Mouse (Mus musculus) CD4-positive helper T cell, adult 2 months (primary cell): ENCODE results near the gene AI182371.

Source experiments
- DNase-seq: peaks from one replicate; pipeline ENCODE4 v3.0.0-alpha.2; 2012; ENCODE audit warnings: low read depth, missing footprints, low spot score

AI182371 gene

GRCm38 (mm10) chr2:35070275-35070674 lies 31.1 kb downstream of the AI182371 start:
- no peak for DNase-seq

GRCm38 (mm10) chr2:35069124-35069523 lies 32.2 kb downstream of the AI182371 start:
- no peak for DNase-seq

DNA sequence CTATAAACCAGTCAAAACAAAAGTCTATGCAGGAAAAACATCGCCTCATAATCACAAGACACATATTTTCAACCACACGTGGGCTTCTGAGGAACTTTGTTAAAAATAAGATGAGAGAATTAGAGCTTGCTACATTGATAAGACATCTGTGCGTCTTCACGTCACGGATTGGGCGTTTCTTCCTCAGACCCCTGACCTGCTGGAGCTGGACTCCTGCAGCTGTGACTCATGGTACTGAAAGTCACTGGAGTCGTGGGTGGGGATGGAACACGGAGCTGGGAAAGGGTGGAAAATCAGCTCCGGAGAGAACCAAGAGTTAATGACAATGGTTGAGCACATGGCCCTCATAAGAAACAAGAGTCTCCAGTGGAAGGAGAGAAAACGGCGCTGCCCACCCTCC lies 34.2 kb downstream of the AI182371 start:
- no peak for DNase-seq

DNA sequence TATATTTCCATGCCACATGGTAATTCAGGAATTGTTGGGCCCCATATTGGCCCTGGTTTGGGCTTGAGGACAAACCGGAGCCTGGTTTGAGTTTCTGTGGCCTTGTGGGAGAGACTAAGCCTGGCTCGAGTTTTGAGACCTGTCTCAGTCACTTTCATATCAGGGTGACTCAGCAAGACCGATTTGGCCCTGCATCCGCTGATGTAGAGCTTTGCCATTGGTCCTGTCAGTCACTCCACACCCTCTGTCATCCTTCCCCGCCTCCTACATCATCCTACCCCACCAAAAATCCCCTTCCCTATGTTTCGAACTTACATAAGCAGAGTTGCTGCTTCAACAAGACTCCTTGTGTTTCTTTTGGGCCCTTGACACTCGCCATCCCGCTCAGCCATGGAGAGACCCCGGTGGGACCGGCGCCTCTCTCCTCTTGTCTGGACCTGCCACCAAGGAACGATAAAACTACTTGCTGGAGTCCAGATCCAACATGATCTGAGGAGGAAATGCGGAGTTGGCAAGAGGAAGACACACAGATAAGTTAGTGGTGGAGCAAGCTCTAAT lies 34.7 kb downstream of the AI182371 start:
- no peak for DNase-seq

DNA sequence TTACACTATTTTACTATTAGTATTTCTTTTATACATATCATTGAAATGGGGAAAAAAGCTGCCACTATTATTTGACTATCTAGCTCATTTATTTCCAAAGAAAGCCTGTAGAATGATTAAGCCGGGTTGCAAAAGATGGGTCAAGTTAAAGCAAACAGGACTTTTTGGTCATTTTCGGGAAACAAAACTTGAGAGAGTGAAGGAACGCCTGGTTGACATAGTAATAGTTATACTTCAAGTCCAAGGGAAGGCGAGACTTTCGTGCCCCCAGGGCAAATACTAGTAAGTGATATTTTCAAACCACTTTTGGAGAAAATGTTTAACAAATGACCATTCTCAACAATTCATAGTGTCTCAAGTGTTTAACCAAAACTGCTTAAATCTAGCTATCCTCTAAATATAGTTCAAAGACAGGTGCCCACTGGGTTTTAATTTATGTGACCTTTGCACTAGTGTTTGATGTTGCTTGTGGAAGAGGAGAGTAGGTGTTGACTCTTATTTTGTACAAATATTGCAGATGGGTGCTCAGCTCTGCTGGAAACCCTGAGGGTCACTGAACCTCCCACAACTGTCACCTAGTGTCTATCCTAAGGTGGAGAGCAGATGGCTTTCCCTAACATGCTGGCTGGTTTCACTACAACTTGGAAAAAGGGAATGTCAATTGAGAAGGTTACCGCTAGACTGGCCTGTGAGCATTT lies 37.9 kb downstream of the AI182371 start:
- no peak for DNase-seq

DNA sequence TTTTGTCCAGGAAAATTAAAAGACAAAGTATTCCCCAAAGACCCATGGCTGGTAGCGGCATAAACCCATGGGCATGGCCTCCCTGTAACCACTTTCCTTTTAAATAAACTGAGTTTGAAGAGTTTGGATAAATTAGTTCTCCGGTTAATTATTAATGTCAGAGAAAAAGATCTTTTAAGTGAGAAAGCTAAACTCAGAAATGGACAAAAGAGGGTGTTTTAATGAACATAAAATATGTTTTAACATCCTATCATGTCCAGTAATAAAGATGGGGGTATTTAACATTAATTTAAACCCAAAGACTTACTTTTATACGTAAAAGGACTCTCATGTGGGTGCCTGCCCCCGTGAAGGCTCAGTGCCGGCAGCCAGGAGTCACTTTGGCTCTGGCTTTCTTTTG lies 40.0 kb downstream of the AI182371 start, which contains the start of gene Hc:
TSS of gene Hc (minus strand) at position 101 of the 400 bp plus-strand sequence.
- no peak for DNase-seq

DNA sequence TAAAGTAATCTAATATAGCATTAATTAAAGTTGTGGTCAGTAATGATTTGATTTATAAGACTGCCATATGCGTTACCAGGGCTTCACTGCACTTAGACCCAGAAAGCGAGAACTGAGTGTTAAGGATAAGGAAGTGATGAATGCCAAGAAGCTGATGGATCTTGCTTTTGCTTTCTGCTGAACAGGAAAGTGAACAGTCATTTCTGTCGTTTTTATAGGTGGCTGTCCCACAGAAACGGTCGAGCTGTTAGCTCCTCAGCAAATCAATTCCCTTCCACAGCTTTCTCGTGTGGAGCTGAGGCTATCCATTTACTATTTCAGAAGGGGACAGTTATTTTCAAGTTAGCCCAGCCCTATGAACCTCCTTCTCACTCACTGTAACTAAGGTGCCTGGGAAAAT lies 40.4 kb downstream of the AI182371 start:
- no peak for DNase-seq

DNA sequence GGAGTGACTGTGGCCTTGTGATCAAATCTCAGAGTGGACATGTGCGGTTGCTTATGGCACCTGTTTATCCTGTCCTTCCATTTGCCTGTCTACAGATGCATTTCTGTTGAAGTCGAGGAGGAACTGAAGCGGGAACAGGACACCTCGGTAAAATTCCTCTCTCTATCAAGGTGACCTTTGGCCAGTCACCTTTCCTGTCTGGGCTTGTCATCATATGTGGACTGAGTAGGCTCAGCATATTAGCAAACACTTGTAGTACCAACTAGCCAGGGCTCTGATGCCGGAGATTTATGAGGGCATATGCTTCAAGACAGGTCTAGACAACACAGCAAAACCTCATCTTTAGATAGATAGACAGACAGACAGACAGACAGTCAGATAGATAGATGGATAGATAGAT lies 41.1 kb downstream of the AI182371 start:
- DNase-seq, result no peak

- no peak for DNase-seq
Measured at GRCm38 (mm10) chr2:35058325-35058724, 43.0 kb downstream of the AI182371 start.

GRCm38 (mm10) chr2:35057243-35057642 lies 44.1 kb downstream of the AI182371 start:
- no peak for DNase-seq

GRCm38 (mm10) chr2:35048851-35049250 lies 52.5 kb downstream of the AI182371 start:
- peak; percentile 56 for DNase-seq

- peak; percentile 59 for DNase-seq
Measured at GRCm38 (mm10) chr2:35044956-35045355, 56.4 kb downstream of the AI182371 start.

DNA sequence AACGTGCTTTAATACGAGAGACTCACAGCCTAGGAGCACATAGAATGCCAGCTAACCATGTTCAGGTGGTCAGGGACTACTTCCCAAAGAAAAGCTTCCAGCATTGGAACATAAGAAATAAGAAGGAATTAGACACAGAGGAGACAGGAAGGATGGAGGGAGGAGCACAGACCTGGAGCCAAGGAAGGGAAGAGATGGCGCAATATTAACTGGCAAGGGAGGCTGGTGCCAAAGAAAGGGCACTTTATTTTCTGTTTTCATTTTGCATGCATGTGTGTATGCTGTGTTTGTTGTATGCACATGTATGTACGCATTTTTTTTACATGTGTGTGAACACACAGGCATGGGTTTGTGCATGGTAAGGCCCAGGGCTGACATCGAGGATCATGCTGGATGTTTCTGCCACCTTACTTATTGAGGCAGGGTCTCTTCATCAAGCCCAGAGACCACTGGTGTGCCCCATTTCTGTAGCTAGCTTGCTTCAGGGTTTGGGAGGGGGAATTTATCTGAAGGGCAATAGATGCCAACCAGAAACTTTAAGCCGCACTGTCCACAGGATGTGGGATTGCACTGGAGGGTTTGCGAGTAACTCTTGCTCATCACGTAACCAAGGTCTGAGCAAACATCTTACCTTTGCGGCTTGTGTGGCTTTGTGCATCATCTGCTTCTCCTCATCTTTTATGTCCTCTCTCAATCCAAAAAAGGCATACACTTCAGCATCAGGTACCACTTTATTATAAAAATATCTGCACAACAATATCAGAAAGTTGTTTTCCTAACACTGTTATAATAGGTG lies 62.6 kb downstream of the AI182371 start:
- peak; percentile 54 for DNase-seq
